Mouse (Mus musculus) bone marrow macrophage, adult 2 months (primary cell): ENCODE data around the gene Dhx37.

Experiments used
- CTCF ChIP-seq: IDR thresholded peaks from 2 replicates; pipeline ENCODE4 v1.5.1; 2012; ENCODE audit warnings: low read depth, mild to moderate bottlenecking, low read length, moderate library complexity
- POLR2A ChIP-seq: IDR thresholded peaks from 2 replicates; pipeline ENCODE4 v1.6.1; 2012; ENCODE audit warnings: mild to moderate bottlenecking, low read depth, low read length, borderline replicate concordance

GRCm38 (mm10) chr5:125440583-125441233, 6.8 kb upstream of the Dhx37 start:
- no peak for TF ChIP-seq CTCF
- no peak for TF ChIP-seq POLR2A
